Mouse (Mus musculus): ENCODE data around the gene Plscr4. TPM values are rescaled to one million over a fixed set of nuclear protein-coding genes. Genes with fewer than 3 reads are reported as not detected.

Plscr4 gene
- total and polyA plus RNA-seq, 3 experiments = not detected

DNA sequence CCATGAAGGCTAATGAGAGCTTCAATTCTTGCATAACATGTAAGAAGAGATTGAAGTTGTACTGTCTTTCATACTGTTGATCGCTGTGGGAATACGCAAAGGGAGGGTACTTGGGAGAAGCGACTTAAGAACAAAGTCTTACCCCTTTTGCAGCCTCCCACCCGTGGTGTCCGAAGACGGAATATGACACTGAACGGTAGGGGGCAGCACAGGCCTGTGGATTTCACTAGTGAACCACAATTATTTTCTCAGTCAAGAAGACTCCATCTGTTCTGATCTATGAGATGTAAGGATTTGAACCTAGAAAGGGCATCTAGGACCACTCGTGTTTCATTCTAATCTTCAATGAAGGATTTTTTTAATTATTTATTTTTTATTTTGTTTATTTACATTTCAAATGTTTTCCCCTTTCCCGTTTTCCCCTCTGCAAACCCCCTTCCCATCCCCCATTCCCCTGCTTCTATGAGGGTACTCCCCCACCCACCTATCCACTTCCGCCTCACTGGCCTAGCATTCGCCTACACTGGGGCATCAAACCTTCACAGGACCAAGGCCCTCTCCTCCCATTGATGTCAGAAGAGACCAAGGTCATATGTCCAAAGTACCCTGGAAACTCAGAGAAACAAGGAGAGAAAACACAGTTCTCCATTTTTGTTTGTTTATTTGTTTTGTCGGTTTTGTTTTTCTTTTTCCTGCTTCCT lies 42.7 kb downstream of the Plscr4 start (continued):
- no peak for TF ChIP-seq POLR2AphosphoS5 (IDR thresholded peaks at IDR 0.05; ENCODE audit: borderline replicate concordance, low read depth, low read length)
- TF ChIP-seq ELF1 (IDR thresholded peaks at IDR 0.05; ENCODE audit: low read depth, low read length) = no peak
- TF ChIP-seq JUND (IDR thresholded peaks at IDR 0.05; ENCODE audit: low read depth, low read length) = no peak
- no peak for TF ChIP-seq HCFC1 (IDR thresholded peaks at IDR 0.05; ENCODE audit: low read depth, low read length)

- no peak for DNase-seq (ENCODE audit: low read depth, low spot score)
- H3K4me3 ChIP-seq (ENCODE audit: control insufficient read depth in 1 of 2, insufficient read depth in 1 of 2, low read depth in 2 of 2, low read length in 2 of 2) = no peak overlapping the region
- TF ChIP-seq TCF12 (IDR thresholded peaks at IDR 0.05; ENCODE audit: low read depth, low read length) = no peak
- TF ChIP-seq MYC (IDR thresholded peaks at IDR 0.05; ENCODE audit: low read depth, low read length) = no peak
- no peak for TF ChIP-seq HCFC1 (IDR thresholded peaks at IDR 0.05; ENCODE audit: low read depth, low read length)
- TF ChIP-seq CHD1 (IDR thresholded peaks at IDR 0.05; ENCODE audit: low read depth, low read length) = no peak
- no peak for TF ChIP-seq MEF2A (IDR thresholded peaks at IDR 0.05; ENCODE audit: extremely low read depth, insufficient replicate concordance, low read depth, low read length, poor library complexity, severe bottlenecking)
- no peaks in the 10 kb centered on the region for H3K27me3 ChIP-seq (ENCODE audit: control insufficient read depth in 1 of 2, insufficient read depth in 2 of 2, low read length in 2 of 2)
- no peaks in the 10 kb centered on the region for H3K79me2 ChIP-seq (ENCODE audit: control insufficient read depth, insufficient read depth, low read length, poor library complexity)
- H3K36me3 ChIP-seq (ENCODE audit: control insufficient read depth in 1 of 2, insufficient read depth in 2 of 2, low read length in 2 of 2) = no peaks in the 10 kb centered on the region
- H3K4me1 ChIP-seq (ENCODE audit: control insufficient read depth in 1 of 2, insufficient read depth in 2 of 2, low read length in 2 of 2) = no peaks in the 10 kb centered on the region
- no peak overlapping the region for H3K27ac ChIP-seq (ENCODE audit: control insufficient read depth, low read depth, low read length)
- no peaks in the 10 kb centered on the region for H3K9me3 ChIP-seq (replicated peaks; ENCODE audit: insufficient read depth, low read length)
- no peak overlapping the region for H3K9ac ChIP-seq (ENCODE audit: control insufficient read depth, low read depth, low read length, poor library complexity, severe bottlenecking)
These were observed 47.1 kb downstream of the Plscr4 start for GRCm38 (mm10) chr9:92504256-92504655.

DNA sequence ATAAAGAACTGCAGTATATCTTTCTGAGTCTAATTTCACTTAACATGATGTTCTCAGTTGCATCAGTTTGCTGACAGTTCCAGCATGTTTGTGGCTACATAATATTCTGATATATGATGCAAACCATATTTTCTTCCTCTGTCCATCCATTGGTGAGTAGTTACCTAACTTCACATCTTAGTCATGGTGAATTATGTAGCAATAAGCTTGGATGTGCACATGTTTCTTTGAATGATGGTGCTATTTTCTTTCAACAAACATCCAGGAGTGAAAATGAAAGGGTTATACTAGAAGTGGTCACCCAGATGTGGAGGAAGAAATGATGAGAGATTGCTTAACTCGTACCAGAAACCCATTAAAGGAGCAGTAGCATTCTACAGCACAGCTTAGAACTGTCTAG lies 47.7 kb downstream of the Plscr4 start:
- TF ChIP-seq HCFC1 (IDR thresholded peaks at IDR 0.05; ENCODE audit: low read depth, low read length) = no peak
- TF ChIP-seq SMC3 (IDR thresholded peaks at IDR 0.05; ENCODE audit: low read depth, low read length) = no peak
- Histone ChIP-seq H3K9ac (ENCODE audit: control insufficient read depth, low read depth, low read length, poor library complexity, severe bottlenecking) (no peak overlapping the region), H3K4me1 (ENCODE audit: control insufficient read depth in 1 of 2, insufficient read depth in 2 of 2, low read length in 2 of 2) (no peaks in the 10 kb centered on the region), H3K9me3 (replicated peaks; ENCODE audit: insufficient read depth, low read length) (no peaks in the 10 kb centered on the region), H3K79me2 (ENCODE audit: control insufficient read depth, insufficient read depth, low read length, poor library complexity) (no peaks in the 10 kb centered on the region), H3K36me3 (ENCODE audit: control insufficient read depth in 1 of 2, insufficient read depth in 2 of 2, low read length in 2 of 2) (no peaks in the 10 kb centered on the region), H3K27ac (ENCODE audit: control insufficient read depth, low read depth, low read length) (no peak overlapping the region), H3K27me3 (ENCODE audit: control insufficient read depth in 1 of 2, insufficient read depth in 2 of 2, low read length in 2 of 2) (no peaks in the 10 kb centered on the region), H3K4me3 (ENCODE audit: control insufficient read depth in 1 of 2, insufficient read depth in 1 of 2, low read depth in 2 of 2, low read length in 2 of 2) (no peak overlapping the region)
- no peak for DNase-seq (ENCODE audit: low read depth, low spot score)

- H3K4me1 ChIP-seq (ENCODE audit: control insufficient read depth in 1 of 2, insufficient read depth in 2 of 2, low read length in 2 of 2) = no peaks in the 10 kb centered on the region
- no peak for DNase-seq (ENCODE audit: low read depth, low spot score)
- no peaks in the 10 kb centered on the region for H3K9me3 ChIP-seq (replicated peaks; ENCODE audit: insufficient read depth, low read length)
- H3K9ac ChIP-seq (ENCODE audit: control insufficient read depth, low read depth, low read length, poor library complexity, severe bottlenecking) = no peak overlapping the region
- H3K27ac ChIP-seq (ENCODE audit: control insufficient read depth, low read depth, low read length) = no peak overlapping the region
- no peak overlapping the region for H3K4me3 ChIP-seq (ENCODE audit: control insufficient read depth in 1 of 2, insufficient read depth in 1 of 2, low read depth in 2 of 2, low read length in 2 of 2)
- no peaks in the 10 kb centered on the region for H3K36me3 ChIP-seq (ENCODE audit: control insufficient read depth in 1 of 2, insufficient read depth in 2 of 2, low read length in 2 of 2)
- TF ChIP-seq RAD21 (IDR thresholded peaks at IDR 0.05; ENCODE audit: low read depth, low read length) (no peak), SMC3 (IDR thresholded peaks at IDR 0.05; ENCODE audit: low read depth, low read length) (no peak)
- no peaks in the 10 kb centered on the region for H3K79me2 ChIP-seq (ENCODE audit: control insufficient read depth, insufficient read depth, low read length, poor library complexity)
- peaks cover 2 to 4% of the 10 kb centered on the region in 2 experiments; a peak in 2 of 4 replicates for H3K27me3 ChIP-seq (ENCODE audit: control insufficient read depth in 1 of 2, insufficient read depth in 2 of 2, low read length in 2 of 2)
These were observed 54.5 kb downstream of the Plscr4 start for GRCm38 (mm10) chr9:92511696-92512095.
